ENCODE assay signal across 16 mouse cellular contexts in the genomic region with DNA sequence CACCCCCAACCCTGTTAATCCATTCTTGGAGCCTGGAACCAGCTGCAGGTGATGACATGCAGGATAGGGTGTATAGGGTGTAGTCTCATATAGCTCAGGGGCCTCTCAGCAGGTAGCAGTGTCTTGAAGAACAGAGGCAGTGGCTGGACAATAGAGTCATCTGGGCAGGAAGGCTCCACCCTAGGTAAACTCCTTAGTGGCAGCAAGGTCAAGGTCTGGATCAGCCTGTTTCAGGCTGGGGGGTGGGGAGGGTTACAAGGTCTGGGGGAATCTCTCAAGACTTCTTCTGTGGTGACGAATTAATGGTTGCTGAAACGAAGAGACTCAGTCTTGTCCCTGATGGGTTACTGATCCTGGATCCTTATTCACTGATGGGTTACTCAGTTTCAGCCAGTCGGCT.
"Had no signal": no experiment of that assay in that cellular context is flagged by ENCODE, and none has a peak within 500 bp of the region (broad histone marks: within the 10 kb centered on the region; RNA-seq: fewer than 3 reads in every experiment).

No protein-coding gene starts in this region.

- H3K4me3 ChIP-seq: megakaryocyte, embryonic 14.5 days; midbrain, embryonic 13.5 days; midbrain, embryonic 15.5 days; neural tube, embryonic 12.5 days; stomach, embryonic 15.5 days had no signal

- H3K4me1 ChIP-seq: megakaryocyte, embryonic 14.5 days; midbrain, embryonic 13.5 days; midbrain, embryonic 15.5 days; neural tube, embryonic 12.5 days; stomach, embryonic 15.5 days had no signal

- H3K4me2 ChIP-seq: lung, embryonic 14.5 days; midbrain, embryonic 11.5 days; midbrain, embryonic 13.5 days; midbrain, embryonic 15.5 days; neural tube, embryonic 12.5 days; stomach, embryonic 15.5 days had no signal

- H3K36me3 ChIP-seq: midbrain, embryonic 13.5 days; midbrain, embryonic 15.5 days; neural tube, embryonic 12.5 days; stomach, embryonic 15.5 days had no signal

- H3K9me3 ChIP-seq: megakaryocyte, embryonic 14.5 days; midbrain, embryonic 13.5 days; midbrain, embryonic 15.5 days; neural tube, embryonic 12.5 days; stomach, embryonic 15.5 days had no signal

- H3K27me3 ChIP-seq: megakaryocyte, embryonic 14.5 days; midbrain, embryonic 13.5 days; midbrain, embryonic 15.5 days; neural tube, embryonic 12.5 days; stomach, embryonic 15.5 days had no signal

- ATAC-seq: midbrain, embryonic 13.5 days; midbrain, embryonic 15.5 days had no signal

- DNase-seq: lung, adult 18-20 months; lung, embryonic 14.5 days; lung, postnatal 14 days; lung, postnatal 36 days; right cerebral cortex, postnatal 14 days; thymus, adult 2 months; thymus, postnatal 25 days; thymus, postnatal 4 days had no signal

- H3K27ac ChIP-seq: macrophage; midbrain, embryonic 13.5 days; midbrain, embryonic 15.5 days; neural tube, embryonic 12.5 days; stomach, embryonic 15.5 days; stomach, postnatal 0 days had no signal

- H3K9ac ChIP-seq: lung, embryonic 14.5 days; midbrain, embryonic 13.5 days; midbrain, embryonic 15.5 days; neural tube, embryonic 12.5 days; stomach, embryonic 15.5 days had no signal
